Mouse (Mus musculus): ENCODE results near the gene Gm2663. TPM values are rescaled to one million over a fixed set of nuclear protein-coding genes. Genes with fewer than 3 reads are reported as not detected.

Gm2663 gene
- total and polyA plus RNA-seq, 2 experiments from 2014 or later: 0.25 TPM; not detected in 1

- TF ChIP-seq CTCF (IDR thresholded peaks at IDR 0.05): no peak
- Histone ChIP-seq H3K9me3 (ENCODE audit: low read length) (no peaks in the 10 kb centered on the region), H3K4me3 (ENCODE audit: low read depth, low read length) (no peak within 1 kb of the TSS), H3K27me3 (ENCODE audit: insufficient read depth, low read length) (no peaks in the 10 kb centered on the region), H3K4me1 (ENCODE audit: insufficient read depth, low read length) (no peaks in the 10 kb centered on the region), H3K4me2 (ENCODE audit: low read depth, low read length, poor library complexity, severe bottlenecking) (no peak within 1 kb of the TSS), H3K36me3 (ENCODE audit: insufficient read depth, low read length) (no peaks in the 10 kb centered on the region), H3K27ac (ENCODE audit: low read depth, low read length) (no peak within 1 kb of the TSS), H3K9ac (replicated peaks; ENCODE audit: low read length, poor library complexity, severe bottlenecking) (no peak within 1 kb of the TSS)
- DNase-seq (ENCODE audit: low spot score) (no peak), ATAC-seq (ENCODE audit: low FRiP score) (no peak)
Observed at GRCm38 (mm10) chr6:40951770-40952169, 47.5 kb downstream of the Gm2663 start, which contains the start of gene Gm4744. Gene Gm4744 (minus strand): TSS chr6:40951870.

Other genes starting within 250 kb of the Gm2663 start
- not detected in 2 replicates for gene Moxd2, start 112.0 kb downstream of the Gm2663 start, total RNA-seq (2014; rRNA removed)
- gene Moxd2, start 112.0 kb downstream of the Gm2663 start, polyA plus RNA-seq (2015; fragmentation: Nextera tagmentation; extraction: Ambion mirVana): not detected in 2 replicates
- gene Prss58, start 99.1 kb downstream of the Gm2663 start, total RNA-seq (2014; rRNA removed): not detected in 2 replicates
- not detected in 2 replicates for gene Prss58, start 99.1 kb downstream of the Gm2663 start, polyA plus RNA-seq (2015; fragmentation: Nextera tagmentation; extraction: Ambion mirVana)
- gene 1700074P13Rik, start 58.9 kb downstream of the Gm2663 start, total RNA-seq (2014; rRNA removed): not detected in 2 replicates
- gene 1700074P13Rik, start 58.9 kb downstream of the Gm2663 start, polyA plus RNA-seq (2015; fragmentation: Nextera tagmentation; extraction: Ambion mirVana): not detected in 2 replicates
- not detected in 2 replicates for gene Gm4744, start 47.6 kb downstream of the Gm2663 start, total RNA-seq (2014; rRNA removed)
- not detected in 2 replicates for gene Gm4744, start 47.6 kb downstream of the Gm2663 start, polyA plus RNA-seq (2015; fragmentation: Nextera tagmentation; extraction: Ambion mirVana)
- gene 1810009J06Rik, start 34.7 kb downstream of the Gm2663 start, total RNA-seq (2014; rRNA removed): not detected in 2 replicates
- 0.20 TPM in 1 of 2 replicates, not detected in the other for gene 1810009J06Rik, start 34.7 kb downstream of the Gm2663 start, polyA plus RNA-seq (2015; fragmentation: Nextera tagmentation; extraction: Ambion mirVana)
- gene 2210010C04Rik, start 36.0 kb upstream of the Gm2663 start, total RNA-seq (2014; rRNA removed): not detected in 2 replicates
- not detected in 2 replicates for gene 2210010C04Rik, start 36.0 kb upstream of the Gm2663 start, polyA plus RNA-seq (2015; fragmentation: Nextera tagmentation; extraction: Ambion mirVana)